Mouse (Mus musculus) liver, embryonic 13.5 days (tissue): ENCODE data around the gene Dnah12. TPM values are rescaled to one million over a fixed set of nuclear protein-coding genes. Genes with fewer than 3 reads are reported as not detected.
"Not testable (repeated sequence)": the region's sequence is repeated elsewhere in the genome, so short reads cannot be mapped to it uniquely, and the experiment has no call there.

Source experiments
- ATAC-seq: fragments of 200-750 bp; cut with Nextera tagmentation; 2 replicates; pipeline ENCODE4 v1.8.0; 2017; ENCODE audit warnings: low read depth, mild to moderate bottlenecking, moderate number of reproducible peaks, moderate library complexity
- DNase-seq: peaks from one replicate; pipeline ENCODE4 v3.0.0; 2022
- H3K27ac ChIP-seq: fragments of 300-500 bp; sonication (generic); 2 replicates; pipeline ENCODE4 v1.5.1; 2015; ENCODE audit warnings: moderate library complexity, mild to moderate bottlenecking, inconsistent platforms
- H3K27me3 ChIP-seq: fragments of 300-500 bp; sonication (generic); 2 replicates; pipeline ENCODE4 v1.6.1; 2015; ENCODE audit warnings: mild to moderate bottlenecking, inconsistent platforms
- H3K36me3 ChIP-seq: fragments of 300-500 bp; sonication (generic); 2 replicates; pipeline ENCODE4 v1.6.1; 2015; ENCODE audit warnings: mild to moderate bottlenecking, inconsistent platforms
- H3K4me1 ChIP-seq: fragments of 300-500 bp; sonication (generic); replicated peaks from 2 replicates; pipeline ENCODE4 v1.6.1; 2015; ENCODE audit warnings: inconsistent platforms
- H3K4me2 ChIP-seq: fragments of 300-500 bp; sonication (generic); 2 replicates; pipeline ENCODE4 v1.6.1; 2015; ENCODE audit warnings: inconsistent platforms, mild to moderate bottlenecking, moderate library complexity
- H3K4me3 ChIP-seq: fragments of 300-500 bp; sonication (generic); replicated peaks from 2 replicates; pipeline ENCODE4 v1.5.1; 2015; ENCODE audit warnings: mild to moderate bottlenecking, inconsistent platforms
- H3K9ac ChIP-seq: fragments of 300-500 bp; sonication (generic); 2 replicates; pipeline ENCODE4 v1.6.1; 2015; ENCODE audit warnings: mild to moderate bottlenecking, inconsistent platforms
- H3K9me3 ChIP-seq: fragments of 300-500 bp; sonication (generic); replicated peaks from 2 replicates; pipeline ENCODE4 v1.6.1; 2016; ENCODE audit warnings: inconsistent platforms
- WGBS: fragments of 180-500 bp; shearing (Covaris S2); methylation state at CpG from one replicate; pipeline ENCODE4 v1.1.7; 2015; ENCODE audit not compliant: insufficient replicate concordance; 5-methylcytosine and 5-hydroxymethylcytosine counted together
- polyA plus RNA-seq: library from polyadenylated mRNA; unstranded; fragments of >200 nt; fragmentation: Nextera tagmentation; extraction: Ambion mirVana; gene quantifications from 2 replicates; pipeline ENCODE4 v1.2.1, GENCODE M21; 2015

Dnah12 gene
- polyA plus RNA-seq, 1 experiment from 2014 or later: 0.02 TPM

GRCm38 (mm10) chr14:26669292-26670073 lies 23.6 kb upstream of the Dnah12 start, which contains the start of gene Pde12:
Gene Pde12, minus strand, starts transcription at chr14:26669883.
- H3K27me3 ChIP-seq: no peaks in the 10 kb centered on the region
- DNase-seq (peak; percentile 83), ATAC-seq (peak; percentile 83)
- H3K9me3 ChIP-seq: no peaks in the 10 kb centered on the region
- peak within 1 kb of the TSS; percentile 95 for H3K4me3 ChIP-seq
- peak within 1 kb of the TSS; percentile 92 for H3K9ac ChIP-seq
- peak within 1 kb of the TSS; percentile 98 for H3K4me2 ChIP-seq
- H3K27ac ChIP-seq: peak within 1 kb of the TSS; percentile 89
- peaks cover 17% of the 10 kb centered on the region for H3K36me3 ChIP-seq
- WGBS: under 1% methylated on average over 70 of the region's 70 CpGs
- H3K4me1 ChIP-seq: peaks cover 60% of the 10 kb centered on the region

DNA sequence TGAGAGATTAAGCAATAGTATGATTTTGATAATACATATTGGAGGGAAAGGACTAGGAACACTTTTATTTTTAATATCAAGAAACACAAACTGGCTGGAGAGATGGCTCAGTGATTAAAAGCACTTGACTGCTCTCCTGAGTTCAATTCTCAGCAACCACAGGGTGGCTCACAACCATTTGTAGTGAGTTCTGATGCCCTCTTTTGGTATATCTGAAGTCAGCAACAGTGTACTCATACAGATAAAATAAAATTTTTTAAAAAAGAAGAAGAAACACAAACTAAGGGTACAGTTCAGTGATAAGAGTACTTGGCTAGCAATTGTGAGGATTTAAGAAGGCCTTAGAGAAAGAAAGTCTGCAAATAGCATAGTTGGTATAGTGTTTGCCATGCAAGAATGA lies 22.1 kb upstream of the Dnah12 start:
- Histone ChIP-seq H3K4me3 (peak overlapping the region; percentile 95), H3K4me2 (peak overlapping the region; percentile 98), H3K4me1 (peaks cover 72% of the 10 kb centered on the region), H3K27me3 (no peaks in the 10 kb centered on the region), H3K9me3 (no peaks in the 10 kb centered on the region), H3K27ac (peak overlapping the region; percentile 89; the same call in 1 of the 2 replicates), H3K36me3 (peaks cover 5% of the 10 kb centered on the region), H3K9ac (peak overlapping the region; percentile 92; the same call in 1 of the 2 replicates)
- no peak for ATAC-seq
- no peak for DNase-seq

GRCm38 (mm10) chr14:26671870-26672615 lies 21.0 kb upstream of the Dnah12 start:
- H3K4me2 ChIP-seq: peak overlapping the region; percentile 98
- H3K27me3 ChIP-seq, H3K36me3 ChIP-seq, H3K9me3 ChIP-seq, ATAC-seq: not testable (repeated sequence)
- H3K4me3 ChIP-seq: peak overlapping the region; percentile 41
- H3K27ac ChIP-seq: peak overlapping the region; percentile 43; the same call in 1 of the 2 replicates
- peak overlapping the region; percentile 47; the same call in 1 of the 2 replicates for H3K9ac ChIP-seq
- peak; percentile 42 for DNase-seq
- peaks cover 64% of the 10 kb centered on the region for H3K4me1 ChIP-seq
- WGBS: 36% methylated on average over 17 of the region's 17 CpGs

DNA sequence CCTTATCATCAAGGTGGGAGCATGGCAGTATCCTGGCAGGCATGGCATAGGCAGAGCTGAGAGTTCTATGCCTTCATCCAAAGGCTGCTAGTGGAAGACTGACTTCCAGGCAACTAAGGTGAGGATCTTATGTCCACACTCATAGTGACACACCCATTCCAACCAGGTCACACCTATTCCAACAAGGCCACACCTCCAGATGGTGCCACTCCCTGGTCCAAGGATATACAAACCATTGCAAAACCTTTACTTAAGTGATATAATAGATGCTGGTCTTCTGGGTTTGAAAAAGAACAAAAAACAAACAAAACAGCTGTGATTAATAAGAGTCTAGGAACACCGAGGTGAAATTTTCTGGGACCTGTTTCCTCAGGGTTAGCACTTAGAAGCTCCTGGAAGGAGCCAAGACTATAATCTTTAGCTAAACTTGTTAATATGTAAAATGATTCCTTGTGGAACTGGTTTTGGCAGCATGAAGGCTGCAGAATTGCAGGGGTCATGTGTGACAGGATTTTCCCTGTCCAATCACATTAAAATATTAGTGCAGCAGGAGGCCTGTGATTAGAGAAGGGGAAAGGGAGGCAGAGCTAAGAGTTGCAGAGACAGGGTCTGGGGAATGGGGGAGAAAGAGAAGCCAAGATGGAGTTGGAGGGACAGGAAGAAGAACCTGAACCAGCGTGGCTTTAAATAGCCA lies 18.5 kb upstream of the Dnah12 start:
- not testable (repeated sequence) for H3K27me3 ChIP-seq, DNase-seq, H3K27ac ChIP-seq, H3K9ac ChIP-seq, H3K4me3 ChIP-seq, H3K36me3 ChIP-seq, H3K4me2 ChIP-seq, H3K9me3 ChIP-seq, ATAC-seq
- 81% methylated on average over 2 of the region's 2 CpGs for WGBS
- peaks cover 52% of the 10 kb centered on the region for H3K4me1 ChIP-seq

GRCm38 (mm10) chr14:26675371-26675770 lies 17.7 kb upstream of the Dnah12 start:
- H3K4me2 ChIP-seq: peak overlapping the region; percentile 63
- peak; percentile 40 for DNase-seq
- WGBS: 19% methylated on average over 12 of the region's 12 CpGs
- peaks cover 51% of the 10 kb centered on the region for H3K4me1 ChIP-seq
- peak; percentile 78 for ATAC-seq
- H3K4me3 ChIP-seq: peak overlapping the region; percentile 36
- no peaks in the 10 kb centered on the region for H3K9me3 ChIP-seq
- peak overlapping the region; percentile 7; the same call in 1 of the 2 replicates for H3K27ac ChIP-seq
- H3K9ac ChIP-seq: peak overlapping the region; percentile 36
- H3K36me3 ChIP-seq: no peaks in the 10 kb centered on the region
- no peaks in the 10 kb centered on the region for H3K27me3 ChIP-seq

GRCm38 (mm10) chr14:26675791-26676190 lies 17.3 kb upstream of the Dnah12 start:
- ATAC-seq (peak; percentile 84), DNase-seq (peak; percentile 50)
- H3K9ac ChIP-seq: peak overlapping the region; percentile 36
- H3K4me2 ChIP-seq: peak overlapping the region; percentile 63
- 40% methylated on average over 5 of the region's 5 CpGs for WGBS
- peak overlapping the region; percentile 36 for H3K4me3 ChIP-seq
- no peaks in the 10 kb centered on the region for H3K27me3 ChIP-seq
- H3K4me1 ChIP-seq: peaks cover 47% of the 10 kb centered on the region
- peak overlapping the region; percentile 7; the same call in 1 of the 2 replicates for H3K27ac ChIP-seq
- H3K36me3 ChIP-seq: no peaks in the 10 kb centered on the region
- H3K9me3 ChIP-seq: no peaks in the 10 kb centered on the region

DNA sequence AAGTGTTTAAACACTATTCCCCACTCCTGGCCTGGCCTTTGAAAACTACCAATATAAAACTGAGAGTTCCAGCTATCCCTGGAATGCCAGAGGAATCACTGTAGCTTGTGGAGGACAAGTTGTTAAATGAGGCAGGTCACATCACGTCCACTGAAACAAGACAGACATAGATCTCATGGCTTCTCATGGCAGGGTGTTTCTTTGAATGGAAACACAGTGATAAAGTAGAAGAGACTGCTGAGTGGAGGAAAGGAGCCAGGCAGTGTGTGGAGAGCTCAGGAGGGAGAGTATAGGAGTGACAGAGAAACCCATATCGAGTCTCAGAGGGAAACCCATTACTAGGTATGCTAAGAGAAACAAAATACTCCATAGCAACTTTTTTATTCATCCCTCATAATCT lies 2.3 kb upstream of the Dnah12 start:
- no peak overlapping the region for H3K9ac ChIP-seq
- WGBS: 39% methylated on average over 2 of the region's 2 CpGs
- no peaks in the 10 kb centered on the region for H3K4me1 ChIP-seq
- no peak overlapping the region for H3K27ac ChIP-seq
- no peak for DNase-seq
- no peaks in the 10 kb centered on the region for H3K27me3 ChIP-seq
- no peaks in the 10 kb centered on the region for H3K36me3 ChIP-seq
- no peak overlapping the region for H3K4me3 ChIP-seq
- ATAC-seq: no peak
- no peaks in the 10 kb centered on the region for H3K9me3 ChIP-seq
- H3K4me2 ChIP-seq: no peak overlapping the region

DNA sequence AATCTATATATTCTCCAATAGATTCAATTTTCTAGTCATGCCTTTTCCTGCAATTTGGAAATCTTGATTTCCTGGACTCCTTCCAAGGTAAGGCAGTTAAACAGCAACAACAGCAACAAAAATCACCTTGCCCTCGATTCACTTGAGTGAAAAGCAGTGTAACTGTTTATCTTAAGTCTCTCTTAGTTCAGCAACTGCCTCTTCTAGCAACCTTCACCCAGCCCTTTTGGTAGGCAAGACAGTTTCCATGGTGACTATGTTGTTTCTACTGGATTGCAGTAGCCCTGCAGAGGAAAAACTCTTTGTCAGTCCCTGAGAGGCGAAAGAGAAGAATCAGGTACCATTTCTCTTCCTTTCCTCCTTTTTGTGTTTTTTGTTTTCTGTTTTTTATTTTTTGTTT lies 1.7 kb upstream of the Dnah12 start:
- Histone ChIP-seq H3K9me3 (no peaks in the 10 kb centered on the region), H3K4me2 (no peak overlapping the region), H3K4me1 (no peaks in the 10 kb centered on the region), H3K9ac (no peak overlapping the region), H3K27ac (no peak overlapping the region), H3K27me3 (no peaks in the 10 kb centered on the region), H3K4me3 (no peak overlapping the region), H3K36me3 (no peaks in the 10 kb centered on the region)
- ATAC-seq (no peak), DNase-seq (no peak)
- WGBS: 54% methylated on average over 2 of the region's 2 CpGs

- H3K27me3 ChIP-seq: no peaks in the 10 kb centered on the region
- no peaks in the 10 kb centered on the region for H3K36me3 ChIP-seq
- DNase-seq (no peak), ATAC-seq (no peak)
- H3K9me3 ChIP-seq: no peaks in the 10 kb centered on the region
- no peaks in the 10 kb centered on the region for H3K4me1 ChIP-seq
- H3K4me3 ChIP-seq: no peak overlapping the region
- H3K9ac ChIP-seq: no peak overlapping the region
- no peak overlapping the region for H3K4me2 ChIP-seq
- H3K27ac ChIP-seq: no peak overlapping the region
These were observed 4.8 kb downstream of the Dnah12 start for GRCm38 (mm10) chr14:26697912-26698311.

GRCm38 (mm10) chr14:26705246-26705645 lies 12.2 kb downstream of the Dnah12 start:
- not testable (repeated sequence) for H3K9me3 ChIP-seq, H3K27ac ChIP-seq, ATAC-seq, H3K4me2 ChIP-seq, DNase-seq, H3K36me3 ChIP-seq, H3K27me3 ChIP-seq, H3K4me3 ChIP-seq, H3K4me1 ChIP-seq, H3K9ac ChIP-seq
- WGBS: 71% methylated on average over 5 of the region's 5 CpGs

DNA sequence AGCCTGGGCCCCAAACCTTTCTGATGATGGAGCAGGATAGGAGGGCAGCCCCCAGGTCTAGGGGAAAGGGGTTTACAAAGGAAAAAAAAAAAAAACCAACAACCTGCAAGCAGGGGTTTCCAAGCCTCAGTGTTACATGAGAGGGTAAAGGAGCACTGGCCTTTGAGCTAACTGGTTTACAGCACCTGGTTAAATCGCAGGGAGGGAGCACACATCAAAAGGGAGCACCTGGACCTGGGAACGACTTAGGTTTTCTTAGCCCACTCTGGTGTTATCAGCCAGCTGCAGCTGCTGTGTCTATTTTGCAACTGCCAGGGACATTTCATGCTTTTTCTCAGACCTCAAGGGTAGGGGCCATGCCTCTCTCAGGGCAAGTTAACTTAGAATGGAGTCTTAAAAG lies 26.6 kb downstream of the Dnah12 start:
- not testable (repeated sequence) for H3K9me3 ChIP-seq, H3K36me3 ChIP-seq, H3K4me2 ChIP-seq, H3K4me1 ChIP-seq, ATAC-seq, H3K4me3 ChIP-seq, H3K27me3 ChIP-seq, H3K9ac ChIP-seq, H3K27ac ChIP-seq
- 7% methylated on average over 2 of the region's 2 CpGs for WGBS
- peak; percentile 11 for DNase-seq
